In the genomic region with DNA sequence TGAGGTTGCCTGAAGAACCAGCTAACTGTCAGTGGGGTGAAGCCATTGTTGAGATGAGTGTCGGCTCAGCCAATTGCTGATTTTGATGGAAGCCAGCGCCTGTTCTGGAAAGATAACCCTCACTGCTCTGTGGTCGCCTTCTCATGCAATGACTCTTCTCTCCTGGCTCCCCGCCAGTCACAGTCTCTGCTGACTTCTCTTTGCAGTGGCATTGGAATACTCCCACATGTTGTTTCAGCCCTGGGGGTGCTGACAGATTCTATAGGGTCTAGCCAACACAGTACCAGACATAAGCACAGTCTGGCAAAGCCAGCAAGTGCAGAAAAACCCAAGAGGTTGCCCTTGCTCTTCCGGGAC, we compare ENCODE assay signal across 9 mouse cellular contexts. TPM values are rescaled to one million over a fixed set of nuclear protein-coding genes. Genes with fewer than 3 reads are reported as not detected.
DNase-seq lines count a peak whose midpoint lies in the region; ATAC-seq lines count a peak whose summit lies in the region.
"Had no signal": no experiment of that assay in that cellular context is flagged by ENCODE, and none has a peak within 500 bp of the region (broad histone marks: within the 10 kb centered on the region; RNA-seq: fewer than 3 reads in every experiment).

No protein-coding gene starts in this region.

- peak; percentile 69 to 70 for DNase-seq in cerebellum, postnatal 10 days
- no peak for DNase-seq in cerebellum, adult 11-12 months
- peak; percentile 50 for DNase-seq in right cerebral cortex, adult 18-20 months
- DNase-seq in right cerebral cortex, postnatal 25 days = no peak
- DNase-seq in heart, adult 18-20 months = peak; percentile 70 to 78
- DNase-seq in kidney, postnatal 4 days = peak; percentile 64 to 79

- H3K36me3 ChIP-seq in midbrain, embryonic 15.5 days (replicated peaks) = no peaks in the 10 kb centered on the region
- H3K36me3 ChIP-seq: embryonic facial prominence, embryonic 12.5 days had no signal

- H3K4me2 ChIP-seq in midbrain, embryonic 15.5 days = no peak overlapping the region
- H3K4me2 ChIP-seq: embryonic facial prominence, embryonic 12.5 days had no signal

- WGBS in midbrain, embryonic 15.5 days = 65% methylated on average over 5 of the region's 5 CpGs

- H3K4me1 ChIP-seq in midbrain, embryonic 15.5 days = peaks cover 17% of the 10 kb centered on the region

- no peak overlapping the region for H3K4me3 ChIP-seq in midbrain, embryonic 15.5 days
- H3K4me3 ChIP-seq: embryonic facial prominence, embryonic 12.5 days had no signal

- no peaks in the 10 kb centered on the region for H3K27me3 ChIP-seq in midbrain, embryonic 15.5 days (replicated peaks)
- H3K27me3 ChIP-seq: embryonic facial prominence, embryonic 12.5 days had no signal

- no peak overlapping the region for H3K9ac ChIP-seq in midbrain, embryonic 15.5 days
- H3K9ac ChIP-seq: embryonic facial prominence, embryonic 12.5 days had no signal

- H3K9me3 ChIP-seq in midbrain, embryonic 15.5 days = no peaks in the 10 kb centered on the region
- H3K9me3 ChIP-seq: embryonic facial prominence, embryonic 12.5 days had no signal

- no peak; the same call in 1 of the 2 replicates for ATAC-seq in midbrain, embryonic 15.5 days (replicated peaks)
- ATAC-seq in activated CD4-positive, CD25-positive, alpha-beta regulatory T cell, adult 4 months = no peak

- peak overlapping the region; percentile 32; the same call in 1 of the 2 replicates for H3K27ac ChIP-seq in midbrain, embryonic 15.5 days

RNA-seq across cellular contexts. Expression of a gene that starts 27.5 kb away (rescaled TPM):
- total RNA-seq in heart, adult 18-20 months (2021) = 10 to 100 TPM; 10.3 to 16.2 TPM
- polyA plus RNA-seq in midbrain, embryonic 15.5 days (2015; fragmentation: Nextera tagmentation; extraction: Ambion mirVana) = 106 and 113 TPM in 2 replicates
- polyA plus RNA-seq in activated CD4-positive, CD25-positive, alpha-beta regulatory T cell, adult 4 months (2017; shearing (Covaris generic)) = 1 to 10 TPM; 3.9 to 5.3 TPM

Comparison
In these comparisons a context has a peak if more than half of its experiments do, and no peak if none do; other contexts are left out.
1. DNase-seq: peak in cerebellum, postnatal 10 days (2 of 2), right cerebral cortex, adult 18-20 months (single experiment), heart, adult 18-20 months (2 of 2) and kidney, postnatal 4 days (2 of 2); none in cerebellum, adult 11-12 months (single experiment) and right cerebral cortex, postnatal 25 days (single experiment).
2. RNA of a gene that starts 27.5 kb away (polyA plus RNA-seq): 106 to 113 TPM in midbrain, embryonic 15.5 days; 3.9 to 5.3 TPM in activated CD4-positive, CD25-positive, alpha-beta regulatory T cell, adult 4 months; every median in the first group is over 10 times any median in the second.